Mouse (Mus musculus) liver, embryonic 14.5 days (tissue): ENCODE measurements around the gene Efcc1.

Experiments used
- CTCF ChIP-seq: IDR thresholded peaks from 2 replicates; pipeline ENCODE4 v1.5.1; 2016; ENCODE audit warnings: antibody characterized with exemption, low read depth, control low read depth
- EP300 ChIP-seq: IDR thresholded peaks from 2 replicates; pipeline ENCODE4 v1.6.1; 2016; ENCODE audit warnings: antibody characterized with exemption, low read depth

DNA sequence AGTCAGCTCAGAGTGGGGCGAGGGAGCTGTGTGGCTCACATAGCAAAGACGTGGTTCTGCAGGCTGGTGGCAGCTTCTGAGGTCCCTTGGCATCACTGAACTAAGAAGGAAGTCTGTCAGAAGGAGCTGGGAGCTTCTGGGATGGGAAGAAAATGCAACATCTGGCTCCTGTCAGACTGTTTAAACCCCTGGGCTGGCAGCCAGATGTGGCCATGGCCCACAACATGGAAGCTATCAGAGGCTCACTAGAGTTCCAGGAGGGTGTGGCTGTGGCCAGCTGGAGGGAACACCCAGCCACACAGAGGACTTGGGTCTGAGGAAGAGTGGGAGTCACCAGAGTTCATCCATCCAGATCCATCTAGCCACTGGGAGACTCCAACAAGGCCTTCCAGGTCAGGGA is 16.2 kb downstream of the Efcc1 start:
- TF ChIP-seq CTCF: no peak
- TF ChIP-seq EP300: no peak
